Mouse (Mus musculus) CH12.LX (cell line): ENCODE results near the gene Nfic.

Experiments used
- BHLHE40 ChIP-seq: IDR thresholded peaks from 2 replicates; pipeline ENCODE4 v1.6.1; 2011; ENCODE audit warnings: mild to moderate bottlenecking, low read depth, low read length, improper control_type of control experiment
- CHD2 ChIP-seq: IDR thresholded peaks from 2 replicates; pipeline ENCODE4 v1.6.1; 2011; ENCODE audit warnings: low read length, improper control_type of control experiment
- CTCF ChIP-seq, 2 experiments: IDR thresholded peaks in 1 of 2; conservative IDR thresholded peaks in 1 of 2; 2 replicates each; pipeline ENCODE4 v1.5.1; 2011 to 2012; ENCODE audit warnings: low read depth in 2 of 2, low read length in 2 of 2, improper control_type of control experiment in 1 of 2, inconsistent platforms in 1 of 2, mild to moderate bottlenecking in 1 of 2, moderate library complexity in 1 of 2
- EP300 ChIP-seq: IDR thresholded peaks from 2 replicates; pipeline ENCODE4 v1.6.1; 2011; ENCODE audit warnings: low read length, improper control_type of control experiment
- MAFK ChIP-seq: IDR thresholded peaks from 2 replicates; pipeline ENCODE4 v1.6.1; 2011; ENCODE audit warnings: low read length, improper control_type of control experiment; ENCODE audit not compliant: insufficient replicate concordance
- MAX ChIP-seq: IDR thresholded peaks from 2 replicates; pipeline ENCODE4 v1.6.1; 2011; ENCODE audit warnings: low read length, improper control_type of control experiment
- NELFE ChIP-seq: IDR thresholded peaks from 2 replicates; pipeline ENCODE4 v1.6.1; 2011; ENCODE audit warnings: low read depth, low read length, improper control_type of control experiment
- POLR2A ChIP-seq: IDR thresholded peaks from 2 replicates; pipeline ENCODE4 v1.6.1; 2011; ENCODE audit warnings: low read depth, mild to moderate bottlenecking, improper control_type of control experiment, low read length
- POLR2AphosphoS2 ChIP-seq: IDR thresholded peaks from 2 replicates; pipeline ENCODE4 v1.6.1; 2011; ENCODE audit warnings: low read depth, low read length, improper control_type of control experiment
- SIN3A ChIP-seq: IDR thresholded peaks from 2 replicates; pipeline ENCODE4 v1.6.1; 2012; ENCODE audit warnings: low read length, improper control_type of control experiment, inconsistent platforms
- TCF12 ChIP-seq: IDR thresholded peaks from 2 replicates; pipeline ENCODE4 v1.6.1; 2014; ENCODE audit warnings: low read depth, mild to moderate bottlenecking, inconsistent platforms, low read length, improper control_type of control experiment
- UBTF ChIP-seq: IDR thresholded peaks from 2 replicates; pipeline ENCODE4 v1.6.1; 2012; ENCODE audit warnings: low read depth, mild to moderate bottlenecking, inconsistent platforms, low read length, improper control_type of control experiment, moderate library complexity
- USF1 ChIP-seq: IDR thresholded peaks from 2 replicates; pipeline ENCODE4 v1.6.1; 2014; ENCODE audit warnings: low read depth, mild to moderate bottlenecking, inconsistent platforms, low read length, improper control_type of control experiment

GRCm38 (mm10) chr10:81358841-81359240 lies 96.6 kb downstream of the Nfic start:
- TF ChIP-seq CTCF (conservative IDR thresholded peaks at IDR 0.05 in 1 of 2, IDR thresholded peaks at IDR 0.05 in 1 of 2; ENCODE audit: low read depth in 2 of 2, low read length in 2 of 2) (no peak), MAFK (no peak), EP300 (no peak), POLR2A (no peak), BHLHE40 (no peak), MAX (no peak), USF1 (no peak), NELFE (no peak), TCF12 (no peak), CHD2 (no peak), POLR2AphosphoS2 (no peak), UBTF (no peak), SIN3A (no peak)
